Mouse (Mus musculus) embryonic facial prominence, embryonic 12.5 days (tissue): ENCODE data around the gene Ndufs1. TPM values are rescaled to one million over a fixed set of nuclear protein-coding genes. Genes with fewer than 3 reads are reported as not detected.
"Not testable (repeated sequence)": the region's sequence is repeated elsewhere in the genome, so short reads cannot be mapped to it uniquely, and the experiment has no call there.

Experiments
- ATAC-seq: fragments of 200-750 bp; cut with Nextera tagmentation; 2 replicates; pipeline ENCODE4 v1.8.0; 2017; ENCODE audit not compliant: insufficient number of reproducible peaks, insufficient read depth, low FRiP score, low TSS enrichment
- H3K27ac ChIP-seq: fragments of 300-500 bp; sonication (generic); 2 replicates; pipeline ENCODE4 v1.5.1; 2016; ENCODE audit warnings: mild to moderate bottlenecking
- H3K27me3 ChIP-seq: fragments of 300-500 bp; sonication (generic); 2 replicates; pipeline ENCODE4 v1.6.1; 2016; ENCODE audit warnings: mild to moderate bottlenecking, moderate library complexity
- H3K36me3 ChIP-seq: fragments of 300-500 bp; sonication (generic); 2 replicates; pipeline ENCODE4 v1.6.1; 2016; ENCODE audit warnings: mild to moderate bottlenecking
- H3K4me1 ChIP-seq: fragments of 300-500 bp; sonication (generic); 2 replicates; pipeline ENCODE4 v1.6.1; 2016
- H3K4me2 ChIP-seq: fragments of 300-500 bp; sonication (generic); replicated peaks from 2 replicates; pipeline ENCODE4 v1.6.1; 2016; ENCODE audit warnings: mild to moderate bottlenecking, moderate library complexity
- H3K4me3 ChIP-seq: fragments of 300-500 bp; sonication (generic); 2 replicates; pipeline ENCODE4 v1.5.1; 2016; ENCODE audit warnings: mild to moderate bottlenecking
- H3K9ac ChIP-seq: fragments of 300-500 bp; sonication (generic); 2 replicates; pipeline ENCODE4 v1.6.1; 2016; ENCODE audit warnings: mild to moderate bottlenecking, moderate library complexity
- H3K9me3 ChIP-seq: fragments of 300-500 bp; sonication (generic); 2 replicates; pipeline ENCODE4 v1.6.1; 2016; ENCODE audit warnings: mild to moderate bottlenecking, moderate library complexity
- WGBS: fragments of 180-500 bp; shearing (Covaris S2); methylation state at CpG from one replicate; pipeline ENCODE4 v1.1.7; 2016; 5-methylcytosine and 5-hydroxymethylcytosine counted together
- polyA plus RNA-seq: library from polyadenylated mRNA; unstranded; fragments of >200 nt; fragmentation: Nextera tagmentation; extraction: Ambion mirVana; gene quantifications from 2 replicates; pipeline ENCODE4 v1.2.1, GENCODE M21; 2016

Ndufs1 gene
- polyA plus RNA-seq, 1 experiment from 2014 or later, result 136 TPM

GRCm38 (mm10) chr1:63203950-63204659 lies 27.5 kb upstream of the Ndufs1 start:
- no peaks in the 10 kb centered on the region for H3K27me3 ChIP-seq
- no peak overlapping the region for H3K4me3 ChIP-seq
- H3K9me3 ChIP-seq, result peaks cover 9% of the 10 kb centered on the region; the same call in 1 of the 2 replicates
- WGBS, result 8% methylated on average over 7 of the region's 7 CpGs
- no peak overlapping the region for H3K4me2 ChIP-seq
- ATAC-seq, result peak; percentile 80; the same call in 1 of the 2 replicates
- H3K36me3 ChIP-seq, result no peaks in the 10 kb centered on the region
- H3K4me1 ChIP-seq, result peaks cover 8% of the 10 kb centered on the region
- H3K27ac ChIP-seq, result peak overlapping the region; percentile 60; the same call in 1 of the 2 replicates
- no peak overlapping the region for H3K9ac ChIP-seq

GRCm38 (mm10) chr1:63203471-63203870 lies 26.8 kb upstream of the Ndufs1 start:
- peak overlapping the region; percentile 60; the same call in 1 of the 2 replicates for H3K27ac ChIP-seq
- 0 out of 2 replicates have a peak, but pooled peaks have one; percentile 52 for ATAC-seq
- WGBS, result 89% methylated on average over 1 of the region's 1 CpGs

GRCm38 (mm10) chr1:63201672-63202071 lies 25.0 kb upstream of the Ndufs1 start:
- peaks cover 9% of the 10 kb centered on the region; the same call in 1 of the 2 replicates for H3K9me3 ChIP-seq
- ATAC-seq, result no peak
- H3K27ac ChIP-seq, result no peak overlapping the region
- no peak overlapping the region for H3K4me2 ChIP-seq
- WGBS, result 83% methylated on average over 1 of the region's 1 CpGs
- H3K27me3 ChIP-seq, result no peaks in the 10 kb centered on the region
- no peak overlapping the region for H3K4me3 ChIP-seq
- H3K36me3 ChIP-seq, result no peaks in the 10 kb centered on the region
- no peak overlapping the region for H3K9ac ChIP-seq
- H3K4me1 ChIP-seq, result peaks cover 8% of the 10 kb centered on the region

More at GRCm38 (mm10) chr1:63203471-63203870, 26.8 kb upstream of the Ndufs1 start:
- no peaks in the 10 kb centered on the region for H3K27me3 ChIP-seq
- H3K4me2 ChIP-seq, result no peak overlapping the region
- peaks cover 9% of the 10 kb centered on the region; the same call in 1 of the 2 replicates for H3K9me3 ChIP-seq
- H3K36me3 ChIP-seq, result no peaks in the 10 kb centered on the region
- H3K4me1 ChIP-seq, result peaks cover 8% of the 10 kb centered on the region
- H3K9ac ChIP-seq, result no peak overlapping the region
- H3K4me3 ChIP-seq, result no peak overlapping the region

- 93% methylated on average over 18 of the region's 18 CpGs for WGBS
- Histone ChIP-seq H3K9ac (no peak overlapping the region), H3K27me3 (no peaks in the 10 kb centered on the region), H3K36me3 (no peaks in the 10 kb centered on the region), H3K4me3 (no peak overlapping the region), H3K4me2 (no peak overlapping the region), H3K4me1 (peaks cover 8% of the 10 kb centered on the region), H3K9me3 (peaks cover 9% of the 10 kb centered on the region; the same call in 1 of the 2 replicates), H3K27ac (no peak overlapping the region)
- ATAC-seq, result no peak
Observed at GRCm38 (mm10) chr1:63200322-63200721, 23.7 kb upstream of the Ndufs1 start.

- Histone ChIP-seq H3K4me3 (no peak overlapping the region), H3K36me3 (no peaks in the 10 kb centered on the region), H3K9ac (no peak overlapping the region), H3K27ac (no peak overlapping the region), H3K4me1 (peaks cover 7% of the 10 kb centered on the region), H3K4me2 (no peak overlapping the region), H3K27me3 (no peaks in the 10 kb centered on the region), H3K9me3 (peaks cover 9% of the 10 kb centered on the region; the same call in 1 of the 2 replicates)
- ATAC-seq, result no peak
- 84% methylated on average over 6 of the region's 6 CpGs for WGBS
Observed at GRCm38 (mm10) chr1:63199387-63199786, 22.8 kb upstream of the Ndufs1 start.

GRCm38 (mm10) chr1:63195848-63196512 lies 19.3 kb upstream of the Ndufs1 start:
- no peak for ATAC-seq
- no peaks in the 10 kb centered on the region for H3K27me3 ChIP-seq
- no peaks in the 10 kb centered on the region for H3K4me1 ChIP-seq
- H3K9ac ChIP-seq, result no peak overlapping the region
- peaks cover 9% of the 10 kb centered on the region; the same call in 1 of the 2 replicates for H3K9me3 ChIP-seq
- no peaks in the 10 kb centered on the region for H3K36me3 ChIP-seq
- H3K27ac ChIP-seq, result no peak overlapping the region
- H3K4me2 ChIP-seq, result no peak overlapping the region
- 53% methylated on average over 5 of the region's 5 CpGs for WGBS
- no peak overlapping the region for H3K4me3 ChIP-seq

GRCm38 (mm10) chr1:63192306-63193065 lies 15.9 kb upstream of the Ndufs1 start:
- Histone ChIP-seq H3K9me3 (no peaks in the 10 kb centered on the region), H3K4me2 (no peak overlapping the region), H3K27ac (0 out of 2 replicates have a peak overlapping the region, but pooled peaks have one; percentile 36), H3K9ac (no peak overlapping the region), H3K36me3 (no peaks in the 10 kb centered on the region), H3K4me1 (no peaks in the 10 kb centered on the region), H3K4me3 (no peak overlapping the region), H3K27me3 (no peaks in the 10 kb centered on the region)
- 77% methylated on average over 11 of the region's 11 CpGs for WGBS
- ATAC-seq, result no peak

GRCm38 (mm10) chr1:63190851-63191250 lies 14.2 kb upstream of the Ndufs1 start:
- WGBS, result 69% methylated on average over 8 of the region's 8 CpGs
- Histone ChIP-seq H3K36me3 (no peaks in the 10 kb centered on the region), H3K4me2 (no peak overlapping the region), H3K9ac (no peak overlapping the region), H3K27me3 (no peaks in the 10 kb centered on the region), H3K4me1 (no peaks in the 10 kb centered on the region), H3K27ac (0 out of 2 replicates have a peak overlapping the region, but pooled peaks have one; percentile 67), H3K4me3 (no peak overlapping the region), H3K9me3 (no peaks in the 10 kb centered on the region)
- ATAC-seq, result no peak

GRCm38 (mm10) chr1:63188536-63188935 lies 11.9 kb upstream of the Ndufs1 start:
- Histone ChIP-seq H3K27ac (no peak overlapping the region), H3K27me3 (no peaks in the 10 kb centered on the region), H3K4me3 (no peak overlapping the region), H3K9ac (no peak overlapping the region), H3K9me3 (no peaks in the 10 kb centered on the region), H3K4me2 (no peak overlapping the region), H3K36me3 (no peaks in the 10 kb centered on the region), H3K4me1 (no peaks in the 10 kb centered on the region)
- no peak for ATAC-seq
- 91% methylated on average over 3 of the region's 3 CpGs for WGBS

- not testable (repeated sequence) for H3K4me2 ChIP-seq, H3K4me1 ChIP-seq, H3K9ac ChIP-seq, ATAC-seq, H3K36me3 ChIP-seq, H3K27ac ChIP-seq, H3K4me3 ChIP-seq, H3K9me3 ChIP-seq, H3K27me3 ChIP-seq
- WGBS, result 94% methylated on average over 6 of the region's 6 CpGs
Observed at GRCm38 (mm10) chr1:63185430-63185829, 8.8 kb upstream of the Ndufs1 start.

GRCm38 (mm10) chr1:63182636-63183270 lies 6.1 kb upstream of the Ndufs1 start:
- Histone ChIP-seq H3K9ac (no peak overlapping the region), H3K4me2 (no peak overlapping the region), H3K9me3 (no peaks in the 10 kb centered on the region), H3K36me3 (peaks cover 20% of the 10 kb centered on the region), H3K27ac (no peak overlapping the region), H3K27me3 (no peaks in the 10 kb centered on the region), H3K4me1 (peaks cover 3% of the 10 kb centered on the region), H3K4me3 (no peak overlapping the region)
- no peak for ATAC-seq
- WGBS, result 62% methylated on average over 10 of the region's 10 CpGs
